In the genomic region with DNA sequence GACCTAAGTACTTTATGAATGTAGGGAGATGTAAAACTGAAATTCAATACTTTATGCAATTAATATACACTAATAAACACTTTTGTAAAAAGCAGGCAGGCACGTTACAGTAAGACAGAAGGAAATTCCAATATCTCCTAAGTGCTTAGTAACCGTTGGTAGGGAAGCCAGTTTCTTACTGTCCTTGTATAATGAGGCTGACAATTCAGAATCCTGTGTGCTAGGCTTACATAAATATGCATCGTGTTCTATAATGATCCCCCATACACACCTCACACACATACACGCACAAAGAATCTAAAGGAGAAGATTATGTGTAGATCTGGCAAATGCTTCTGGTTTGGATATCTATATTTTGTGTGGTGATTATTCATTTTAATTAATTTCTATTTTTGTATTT, we compare ENCODE assay signal across 16 mouse cellular contexts.
"Had no signal": no experiment of that assay in that cellular context is flagged by ENCODE, and none has a peak within 500 bp of the region (broad histone marks: within the 10 kb centered on the region; RNA-seq: fewer than 3 reads in every experiment).

No protein-coding gene starts in this region.

- H3K27me3 ChIP-seq: limb, embryonic 12.5 days; liver, embryonic 13.5 days; lung, embryonic 15.5 days; megakaryocyte, embryonic 14.5 days; stomach, embryonic 15.5 days had no signal

- H3K27ac ChIP-seq: layer of hippocampus, adult 2 months; limb, embryonic 12.5 days; liver, embryonic 13.5 days; lung, embryonic 15.5 days; macrophage; stomach, embryonic 15.5 days had no signal

- ATAC-seq: liver, postnatal 0 days had no signal

- H3K4me3 ChIP-seq: layer of hippocampus, adult 2 months; limb, embryonic 12.5 days; liver, embryonic 13.5 days; lung, embryonic 15.5 days; megakaryocyte, embryonic 14.5 days; myocyte; stomach, embryonic 15.5 days had no signal

- H3K9ac ChIP-seq: limb, embryonic 12.5 days; liver, embryonic 13.5 days; liver, postnatal 0 days; lung, embryonic 15.5 days; stomach, embryonic 15.5 days had no signal

- H3K9me3 ChIP-seq: limb, embryonic 12.5 days; liver, embryonic 13.5 days; lung, embryonic 15.5 days; megakaryocyte, embryonic 14.5 days; stomach, embryonic 15.5 days had no signal

- DNase-seq: kidney, adult 18-20 months; kidney, postnatal 10 days; kidney, postnatal 4 days; liver; liver, embryonic 13.5 days; liver, postnatal 0 days; lung, postnatal 14 days; thymus, adult 2 months; thymus, postnatal 25 days had no signal

- H3K36me3 ChIP-seq: limb, embryonic 12.5 days; liver, embryonic 13.5 days; lung, embryonic 15.5 days; stomach, embryonic 15.5 days had no signal

- H3K4me2 ChIP-seq: limb, embryonic 12.5 days; liver, embryonic 13.5 days; lung, embryonic 15.5 days; stomach, embryonic 15.5 days had no signal

- H3K4me1 ChIP-seq: limb, embryonic 12.5 days; liver, embryonic 13.5 days; lung, embryonic 15.5 days; megakaryocyte, embryonic 14.5 days; stomach, embryonic 15.5 days had no signal
